Mouse (Mus musculus) small intestine, adult 2 months (tissue): ENCODE measurements around the gene Calcoco1.

Experiments used
- CTCF ChIP-seq: fragments of 200-500 bp; IDR thresholded peaks from 2 replicates; pipeline ENCODE4 v1.5.1; 2012; ENCODE audit warnings: low read depth, mild to moderate bottlenecking, control low read depth, inconsistent platforms, low read length, moderate library complexity, mixed read lengths; ENCODE audit not compliant: insufficient replicate concordance, insufficient read length; ENCODE audit errors: extremely low read depth
- POLR2A ChIP-seq: fragments of 200-500 bp; IDR thresholded peaks from 2 replicates; pipeline ENCODE4 v1.6.1; 2012; ENCODE audit warnings: low read depth, mild to moderate bottlenecking, control low read depth, inconsistent platforms, low read length, moderate library complexity

DNA sequence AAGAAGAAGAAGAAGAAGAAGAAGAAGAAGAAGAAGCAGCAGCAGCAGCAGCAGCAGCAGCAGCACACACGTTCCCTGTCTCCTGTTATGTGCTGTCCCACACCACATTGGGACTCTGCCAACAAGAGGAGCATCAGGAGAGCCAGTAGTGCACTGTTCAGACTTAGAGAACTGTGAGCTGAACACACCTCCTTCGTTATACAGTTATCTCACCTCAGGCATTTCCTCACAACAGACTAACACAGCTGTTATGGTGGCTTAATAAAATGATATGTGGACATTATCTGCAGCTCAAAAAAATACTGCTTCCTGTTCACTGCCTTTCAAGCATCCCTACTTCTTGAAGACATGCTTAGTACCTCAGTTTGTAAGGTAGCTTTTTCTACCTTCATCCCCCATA is 43.2 kb upstream of the Calcoco1 start:
- TF ChIP-seq CTCF (no peak), POLR2A (no peak)
